Mouse (Mus musculus): ENCODE measurements around the gene Cdc7. TPM values are rescaled to one million over a fixed set of nuclear protein-coding genes. Genes with fewer than 3 reads are reported as not detected.

The Cdc7 gene
- polyA plus RNA-seq, 1 experiment from 2014 or later = 4.3 TPM

GRCm38 (mm10) chr5:107001396-107002090, 37.4 kb downstream of the Cdc7 start:
- Histone ChIP-seq H3K4me1 (ENCODE audit: insufficient read depth, low read depth, low read length) (no peaks in the 10 kb centered on the region), H3K36me3 (ENCODE audit: insufficient read depth, low read length) (no peaks in the 10 kb centered on the region), H3K27me3 (replicated peaks; ENCODE audit: insufficient read depth, low read length) (no peaks in the 10 kb centered on the region), H3K9ac (replicated peaks; ENCODE audit: low read depth) (no peak overlapping the region), H3K4me3 (ENCODE audit: low read depth, low read length) (no peak overlapping the region), H3K4me2 (replicated peaks; ENCODE audit: low read depth, low read length) (no peak overlapping the region), H3K9me3 (ENCODE audit: low read length) (0 out of 2 replicates have a peak, but pooled peaks cover 7% of the 10 kb centered on the region), H3K27ac (ENCODE audit: low read length) (peak overlapping the region; percentile 72)
- DNase-seq (ENCODE audit: low spot score) (peak; percentile 85), ATAC-seq (peak; percentile 95)
- 40% methylated on average over 11 of the region's 11 CpGs for WGBS
- TF ChIP-seq EP300 (IDR thresholded peaks at IDR 0.05) (peak; percentile 34; the same call in 1 of the 2 replicates), CTCF (IDR thresholded peaks at IDR 0.05) (0 out of 2 replicates have a peak, but pooled peaks have one; percentile 2)

DNA sequence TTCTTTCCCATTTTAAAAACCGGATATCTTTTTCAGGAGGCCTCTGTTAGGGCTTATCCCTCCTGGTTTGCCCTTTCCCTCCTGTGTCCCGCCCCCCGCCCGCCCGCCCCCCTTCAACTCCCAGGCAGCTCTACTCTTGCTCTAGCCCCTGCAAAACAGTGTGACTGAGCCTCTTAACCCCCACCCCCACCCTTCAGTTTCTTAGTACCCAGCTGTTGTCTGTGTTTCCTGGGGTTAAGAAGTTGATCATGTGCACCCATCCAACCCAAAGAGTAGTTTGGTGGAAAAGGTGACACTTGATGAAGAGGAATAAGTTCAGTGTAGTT, 37.9 kb downstream of the Cdc7 start:
- DNase-seq (ENCODE audit: low spot score) (no peak), ATAC-seq (peak; percentile 38)
- H3K27ac ChIP-seq (ENCODE audit: low read length) = no peak overlapping the region
- WGBS = 25% methylated on average over 5 of the region's 5 CpGs
- H3K4me1 ChIP-seq (ENCODE audit: insufficient read depth, low read depth, low read length) = no peaks in the 10 kb centered on the region
- 0 out of 2 replicates have a peak, but pooled peaks cover 7% of the 10 kb centered on the region for H3K9me3 ChIP-seq (ENCODE audit: low read length)
- no peak overlapping the region for H3K4me2 ChIP-seq (replicated peaks; ENCODE audit: low read depth, low read length)
- no peaks in the 10 kb centered on the region for H3K36me3 ChIP-seq (ENCODE audit: insufficient read depth, low read length)
- no peak overlapping the region for H3K4me3 ChIP-seq (ENCODE audit: low read depth, low read length)
- H3K9ac ChIP-seq (replicated peaks; ENCODE audit: low read depth) = no peak overlapping the region
- TF ChIP-seq EP300 (IDR thresholded peaks at IDR 0.05) (no peak; the same call in 1 of the 2 replicates), CTCF (IDR thresholded peaks at IDR 0.05) (no peak)
- H3K27me3 ChIP-seq (replicated peaks; ENCODE audit: insufficient read depth, low read length) = no peaks in the 10 kb centered on the region

DNA sequence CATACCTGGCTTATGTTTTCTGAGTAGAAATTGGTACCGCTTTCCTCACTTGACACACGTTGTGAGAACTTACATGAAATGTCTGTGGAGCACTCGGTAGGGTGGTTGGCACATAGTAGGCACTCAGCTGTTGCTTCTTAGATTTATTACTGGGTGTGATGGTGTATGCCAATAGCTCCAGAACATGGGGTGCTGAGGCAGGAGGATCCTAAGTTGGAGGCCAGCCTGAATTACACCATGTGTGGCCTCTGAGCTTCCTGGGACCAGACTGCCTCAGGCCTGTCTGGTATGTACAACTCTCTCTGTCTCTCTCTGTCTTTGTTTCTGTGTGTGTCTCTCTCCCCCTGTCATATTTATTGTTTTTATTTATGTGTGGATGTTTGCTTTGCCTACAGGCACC, 45.6 kb downstream of the Cdc7 start:
- TF ChIP-seq EP300 (IDR thresholded peaks at IDR 0.05) (no peak), CTCF (IDR thresholded peaks at IDR 0.05) (no peak)
- H3K36me3 ChIP-seq (ENCODE audit: insufficient read depth, low read length) = no peaks in the 10 kb centered on the region
- H3K9me3 ChIP-seq (ENCODE audit: low read length) = 0 out of 2 replicates have a peak, but pooled peaks cover 7% of the 10 kb centered on the region
- H3K4me2 ChIP-seq (replicated peaks; ENCODE audit: low read depth, low read length) = no peak overlapping the region
- DNase-seq (ENCODE audit: low spot score) (no peak), ATAC-seq (no peak)
- no peak overlapping the region for H3K9ac ChIP-seq (replicated peaks; ENCODE audit: low read depth)
- H3K27me3 ChIP-seq (replicated peaks; ENCODE audit: insufficient read depth, low read length) = no peaks in the 10 kb centered on the region
- 98% methylated on average over 3 of the region's 3 CpGs for WGBS
- peaks cover 7% of the 10 kb centered on the region for H3K4me1 ChIP-seq (ENCODE audit: insufficient read depth, low read depth, low read length)
- no peak overlapping the region for H3K4me3 ChIP-seq (ENCODE audit: low read depth, low read length)
- H3K27ac ChIP-seq (ENCODE audit: low read length) = no peak overlapping the region

DNA sequence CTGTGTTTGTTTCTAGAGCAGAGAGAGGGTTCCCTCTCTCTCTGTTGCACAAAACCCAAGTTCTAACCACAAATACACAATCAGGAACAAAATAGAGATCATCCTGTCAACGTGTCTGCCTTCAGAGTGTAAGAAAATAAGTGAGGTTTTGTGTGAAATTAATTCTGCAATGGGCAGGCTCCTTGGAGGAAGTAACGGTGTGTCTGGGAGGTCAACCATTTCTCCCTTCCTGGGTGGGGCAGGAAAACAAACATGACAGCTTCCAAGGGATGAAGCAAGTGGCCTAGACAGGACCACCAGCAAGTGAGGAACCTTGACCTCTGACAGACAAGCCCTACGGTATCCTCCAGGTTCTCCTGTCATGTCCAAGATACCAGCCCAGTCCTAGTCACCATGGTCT, 46.2 kb downstream of the Cdc7 start:
- Histone ChIP-seq H3K4me2 (replicated peaks; ENCODE audit: low read depth, low read length) (no peak overlapping the region), H3K9ac (replicated peaks; ENCODE audit: low read depth) (no peak overlapping the region), H3K4me3 (ENCODE audit: low read depth, low read length) (no peak overlapping the region), H3K4me1 (ENCODE audit: insufficient read depth, low read depth, low read length) (peaks cover 13% of the 10 kb centered on the region), H3K36me3 (ENCODE audit: insufficient read depth, low read length) (no peaks in the 10 kb centered on the region), H3K9me3 (ENCODE audit: low read length) (0 out of 2 replicates have a peak, but pooled peaks cover 7% of the 10 kb centered on the region), H3K27me3 (replicated peaks; ENCODE audit: insufficient read depth, low read length) (no peaks in the 10 kb centered on the region), H3K27ac (ENCODE audit: low read length) (no peak overlapping the region)
- DNase-seq (ENCODE audit: low spot score) (no peak), ATAC-seq (no peak)
- WGBS = 53% methylated on average over 3 of the region's 3 CpGs
- no peak for TF ChIP-seq EP300 (IDR thresholded peaks at IDR 0.05)
- TF ChIP-seq CTCF (IDR thresholded peaks at IDR 0.05) = no peak

DNA sequence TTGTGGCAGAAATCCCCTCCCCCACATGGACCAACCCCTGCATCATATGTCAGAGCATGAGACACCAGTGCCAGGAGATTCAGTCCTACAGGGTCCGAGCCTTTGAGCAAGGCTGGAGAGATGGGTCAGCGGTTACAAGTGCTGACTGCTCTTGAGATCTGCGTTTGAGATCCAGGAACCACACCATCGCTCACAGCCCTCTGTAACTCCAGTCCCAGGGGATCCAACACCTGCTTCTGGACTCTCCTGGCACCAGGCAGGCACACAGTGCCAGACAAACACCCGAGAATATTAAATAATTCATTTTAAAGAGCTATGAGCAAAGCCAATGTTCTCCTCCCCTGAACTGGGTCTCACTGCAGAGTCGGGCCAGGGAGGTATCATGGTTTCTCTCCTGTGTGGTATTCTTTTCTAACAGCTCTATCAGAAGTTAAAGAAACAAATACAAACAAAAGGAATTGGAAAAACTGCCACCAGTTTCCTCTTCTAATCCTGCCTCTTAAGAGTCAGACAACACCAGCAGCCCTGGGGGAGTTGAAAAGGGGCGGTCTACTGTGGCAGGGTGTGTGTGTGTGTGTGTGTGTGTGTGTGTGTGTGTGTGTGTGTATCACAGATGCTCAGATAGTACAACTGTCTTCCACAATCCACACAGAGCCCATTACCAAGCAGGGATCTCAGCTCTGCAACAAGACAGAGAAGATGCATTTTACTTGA, 47.4 kb downstream of the Cdc7 start:
- WGBS = 62% methylated on average over 7 of the region's 7 CpGs
- no peaks in the 10 kb centered on the region for H3K27me3 ChIP-seq (replicated peaks; ENCODE audit: insufficient read depth, low read length)
- no peak for TF ChIP-seq CTCF (IDR thresholded peaks at IDR 0.05)
- TF ChIP-seq EP300 (IDR thresholded peaks at IDR 0.05) = no peak
- H3K9ac ChIP-seq (replicated peaks; ENCODE audit: low read depth) = no peak overlapping the region
- ATAC-seq = no peak
- no peak for DNase-seq (ENCODE audit: low spot score)
- H3K4me1 ChIP-seq (ENCODE audit: insufficient read depth, low read depth, low read length) = peaks cover 21% of the 10 kb centered on the region
- H3K27ac ChIP-seq (ENCODE audit: low read length) = no peak overlapping the region
- no peaks in the 10 kb centered on the region for H3K9me3 ChIP-seq (ENCODE audit: low read length)
- no peak overlapping the region for H3K4me2 ChIP-seq (replicated peaks; ENCODE audit: low read depth, low read length)
- H3K36me3 ChIP-seq (ENCODE audit: insufficient read depth, low read length) = no peaks in the 10 kb centered on the region
- H3K4me3 ChIP-seq (ENCODE audit: low read depth, low read length) = no peak overlapping the region

DNA sequence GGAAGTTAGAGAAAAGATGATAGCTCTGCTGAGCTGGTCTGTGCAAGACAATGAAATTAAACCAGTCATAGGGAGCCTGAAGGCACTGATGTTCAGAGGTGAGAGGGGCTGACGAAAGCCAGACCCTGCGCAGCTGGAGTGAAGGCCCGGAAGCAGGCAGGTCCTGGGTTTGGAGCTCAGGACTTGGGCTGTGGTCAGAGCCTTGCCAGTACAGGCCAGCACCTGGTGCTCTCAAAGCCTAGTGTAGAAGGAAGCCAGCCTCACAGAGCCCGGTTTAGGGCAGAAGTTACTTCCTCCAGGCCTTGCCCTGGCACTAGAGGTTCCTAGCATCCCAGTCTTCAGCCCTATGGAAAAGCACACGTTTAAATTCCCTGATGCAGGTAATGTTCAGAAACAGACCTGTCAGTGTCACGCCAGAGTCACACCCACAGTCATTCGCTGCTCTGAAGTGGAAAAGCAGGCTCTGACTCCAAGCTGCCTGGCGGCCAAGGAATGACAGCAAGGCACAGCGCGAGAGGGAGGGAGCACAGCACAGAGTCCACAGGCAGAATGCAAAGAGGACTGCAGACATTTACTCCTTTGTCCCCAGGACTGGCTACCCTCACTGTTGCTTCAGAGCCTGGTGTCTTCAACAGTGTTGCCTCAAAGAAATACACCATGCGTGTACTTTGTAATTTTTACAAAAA, 48.1 kb downstream of the Cdc7 start:
- Histone ChIP-seq H3K36me3 (ENCODE audit: insufficient read depth, low read length) (no peaks in the 10 kb centered on the region), H3K4me1 (ENCODE audit: insufficient read depth, low read depth, low read length) (peaks cover 21% of the 10 kb centered on the region), H3K9ac (replicated peaks; ENCODE audit: low read depth) (no peak overlapping the region), H3K4me2 (replicated peaks; ENCODE audit: low read depth, low read length) (no peak overlapping the region), H3K9me3 (ENCODE audit: low read length) (no peaks in the 10 kb centered on the region), H3K27me3 (replicated peaks; ENCODE audit: insufficient read depth, low read length) (no peaks in the 10 kb centered on the region), H3K27ac (ENCODE audit: low read length) (no peak overlapping the region), H3K4me3 (ENCODE audit: low read depth, low read length) (no peak overlapping the region)
- no peak for TF ChIP-seq CTCF (IDR thresholded peaks at IDR 0.05)
- no peak for TF ChIP-seq EP300 (IDR thresholded peaks at IDR 0.05)
- DNase-seq (ENCODE audit: low spot score) (peak; percentile 40), ATAC-seq (0 out of 2 replicates have a peak, but pooled peaks have one; percentile 21)
- 38% methylated on average over 11 of the region's 11 CpGs for WGBS
